Mouse (Mus musculus): ENCODE data around the gene Tcp11l1. TPM values are rescaled to one million over a fixed set of nuclear protein-coding genes. Genes with fewer than 3 reads are reported as not detected.

The Tcp11l1 gene
- 10 to 100 TPM; 56.5 to 59.9 TPM for total RNA-seq (2021)

DNA sequence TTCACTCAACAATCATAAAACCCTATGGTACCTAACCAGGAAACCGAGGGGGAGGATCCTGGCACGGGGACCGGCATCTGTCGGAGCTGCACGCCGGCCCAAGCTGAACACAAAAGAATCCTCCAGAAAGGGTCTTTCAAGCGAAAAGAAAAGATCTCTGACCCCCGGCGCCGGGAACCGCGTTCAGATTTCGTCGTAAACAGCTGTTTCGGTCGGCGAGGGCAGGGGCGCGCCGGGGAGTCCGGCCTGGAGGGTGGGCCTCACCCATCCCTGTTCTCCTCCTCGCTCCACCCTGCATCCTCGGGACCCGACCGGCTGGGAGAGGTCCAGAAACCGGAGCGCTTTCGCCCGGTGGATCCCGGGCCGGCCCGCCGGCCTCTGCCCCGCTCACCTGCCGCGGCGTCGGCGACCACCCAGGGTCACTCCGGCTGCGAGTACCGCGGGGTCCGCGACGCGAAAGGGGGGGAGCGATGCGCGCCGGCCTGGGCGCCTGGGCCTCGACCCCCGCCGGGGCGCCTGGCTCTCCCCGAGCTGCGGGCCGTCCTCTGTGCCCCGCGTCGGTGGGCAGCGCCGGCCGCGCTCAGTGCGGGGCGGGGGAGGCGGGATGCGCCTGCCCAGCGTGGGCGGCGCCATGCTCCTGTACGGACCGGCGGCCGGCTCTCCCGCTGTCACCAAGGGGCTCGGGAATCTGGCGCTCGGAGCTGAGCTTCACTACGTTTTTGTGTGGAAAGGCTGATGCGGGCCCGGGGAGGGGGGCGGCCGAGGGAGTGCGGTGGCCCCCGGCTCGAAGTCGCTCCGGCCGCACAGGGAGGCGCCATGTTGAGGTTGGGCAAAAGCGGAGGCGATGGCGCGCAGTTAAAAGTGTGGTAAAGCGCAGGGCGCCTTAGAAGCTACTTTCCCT lies at the start of gene Tcp11l1:
Gene Tcp11l1, minus strand, starts transcription at position 585 of the 901 bp plus-strand sequence.
- intact Hi-C loops (cut with DNase I) = no loop called here
- peak; percentile 68 for DNase-seq

DNA sequence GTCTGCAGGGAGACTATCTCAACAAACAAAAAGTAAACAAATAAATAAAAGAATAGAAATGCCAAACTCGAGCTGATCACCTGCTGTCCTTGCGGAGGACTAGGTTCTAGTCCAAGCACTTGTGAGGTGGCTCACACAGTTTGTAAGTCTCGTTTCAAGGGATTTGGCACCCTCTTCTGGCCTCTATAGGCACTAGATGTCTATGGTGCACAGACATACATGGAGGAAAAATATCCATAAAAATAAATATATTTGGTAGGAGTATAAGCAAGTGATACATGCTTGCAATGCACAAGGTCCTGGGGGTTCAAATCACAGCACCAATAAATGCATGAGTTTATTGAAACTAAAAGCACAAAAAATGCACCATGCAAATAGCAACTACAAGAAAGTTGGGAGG lies 38.6 kb upstream of the Tcp11l1 start:
- peak; percentile 5 for DNase-seq
- intact Hi-C loops (cut with DNase I) = no loop called here

DNA sequence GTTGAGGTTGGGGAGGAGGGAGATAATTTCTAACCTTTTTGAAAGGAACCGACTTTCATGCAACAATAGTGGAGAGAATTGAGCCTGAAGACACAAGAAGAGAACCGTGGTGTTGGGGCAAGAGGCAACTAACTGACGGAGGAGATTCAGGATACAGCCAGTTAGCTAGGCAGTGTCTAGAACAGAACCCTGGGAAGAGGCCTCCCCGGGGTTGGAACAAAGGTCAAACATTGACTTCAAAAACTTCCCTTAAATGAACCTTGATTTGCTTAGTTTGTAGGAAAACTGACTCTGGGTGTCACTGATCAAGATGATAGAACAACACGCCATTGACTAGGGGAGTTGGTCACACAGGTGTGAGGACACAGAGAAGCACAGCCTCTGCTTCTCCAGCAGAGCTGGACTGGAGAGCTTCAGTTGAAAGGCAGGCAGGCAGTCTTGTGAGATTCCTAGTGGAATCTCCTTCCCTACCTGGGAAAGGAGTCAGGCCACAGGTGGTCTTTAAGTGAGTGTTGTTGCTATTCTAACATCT lies 36.7 kb upstream of the Tcp11l1 start:
- no peak for DNase-seq
- intact Hi-C loops (cut with DNase I) = no loop called here

DNA sequence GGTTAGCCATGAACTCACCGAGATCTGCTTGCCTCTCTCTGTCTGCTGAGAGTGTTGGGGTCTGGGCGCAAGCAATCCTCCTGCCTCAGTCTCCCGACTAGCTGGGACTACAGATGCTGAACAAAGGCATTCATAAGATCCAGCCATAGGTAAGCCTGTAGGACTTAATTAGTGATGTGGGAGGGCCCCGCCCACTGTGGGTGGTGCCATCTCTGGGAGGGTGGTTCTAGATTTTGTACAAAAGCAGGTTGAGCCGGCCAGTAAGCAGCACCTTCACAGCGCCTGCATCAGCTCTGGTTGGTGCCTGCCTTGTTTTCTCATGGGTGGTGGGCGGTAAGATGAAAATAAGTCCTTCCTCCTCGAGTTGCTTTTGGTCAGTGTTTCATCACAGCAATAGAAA lies 34.3 kb upstream of the Tcp11l1 start:
- DNase-seq = no peak
- intact Hi-C loops (cut with DNase I) = no loop called here

GRCm38 (mm10) chr2:104743971-104744370 lies 32.0 kb upstream of the Tcp11l1 start:
- no peak for DNase-seq
- intact Hi-C loops (cut with DNase I) = no loop called here

GRCm38 (mm10) chr2:104743160-104743559 lies 31.2 kb upstream of the Tcp11l1 start:
- DNase-seq = no peak
- intact Hi-C loops (cut with DNase I) = no loop called here

- peak; percentile 85 for DNase-seq
- intact Hi-C loops (cut with DNase I) = no loop called here
Observed at GRCm38 (mm10) chr2:104742741-104743064, 30.7 kb upstream of the Tcp11l1 start, which contains the start of gene Depdc7. Depdc7 (minus strand) TSS chr2:104742878.

DNA sequence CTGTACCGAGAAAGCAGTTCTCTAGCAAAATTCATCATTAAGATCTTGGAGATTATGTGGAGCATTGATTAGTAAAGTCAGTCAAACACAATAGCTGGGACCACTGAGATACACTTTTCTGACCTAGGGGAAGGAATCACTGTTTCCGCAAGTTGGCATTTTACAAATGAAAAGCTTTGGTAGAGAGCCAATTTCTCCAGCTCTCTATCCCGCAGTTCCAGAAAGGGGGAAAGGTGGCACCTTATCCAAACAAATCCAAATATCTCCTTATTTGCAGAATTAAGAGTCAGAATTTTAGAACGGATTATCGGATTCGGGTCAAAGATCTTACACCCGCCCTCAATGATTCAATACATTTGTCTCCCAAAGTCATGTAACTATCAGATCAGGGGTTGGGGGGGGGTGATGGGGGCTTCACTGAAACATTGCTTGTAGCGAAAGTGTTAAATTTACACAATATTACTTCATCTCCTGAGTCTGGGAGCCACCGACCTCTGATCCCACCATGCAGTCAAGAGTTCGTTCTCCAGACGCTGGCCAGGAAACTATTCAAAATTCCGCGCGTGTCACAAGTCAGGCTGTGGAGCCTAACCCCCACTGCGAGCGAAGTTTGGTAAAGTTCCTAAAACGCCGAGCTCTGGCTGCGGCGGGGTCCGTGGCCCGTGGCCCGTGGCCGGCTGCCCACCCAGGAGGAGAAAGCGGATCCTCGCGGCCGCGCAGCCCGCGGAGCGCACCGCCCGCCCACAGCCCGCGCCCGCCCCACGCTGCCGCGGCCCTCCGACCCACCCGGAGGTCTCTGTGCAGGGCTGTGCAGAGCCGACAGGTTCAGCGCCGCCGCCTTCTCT lies 30.1 kb upstream of the Tcp11l1 start:
- DNase-seq = no peak
- intact Hi-C loops (cut with DNase I) = no loop called here

- intact Hi-C loops (cut with DNase I) = no loop called here
- DNase-seq = no peak
Observed at GRCm38 (mm10) chr2:104741015-104741758, 29.2 kb upstream of the Tcp11l1 start.

DNA sequence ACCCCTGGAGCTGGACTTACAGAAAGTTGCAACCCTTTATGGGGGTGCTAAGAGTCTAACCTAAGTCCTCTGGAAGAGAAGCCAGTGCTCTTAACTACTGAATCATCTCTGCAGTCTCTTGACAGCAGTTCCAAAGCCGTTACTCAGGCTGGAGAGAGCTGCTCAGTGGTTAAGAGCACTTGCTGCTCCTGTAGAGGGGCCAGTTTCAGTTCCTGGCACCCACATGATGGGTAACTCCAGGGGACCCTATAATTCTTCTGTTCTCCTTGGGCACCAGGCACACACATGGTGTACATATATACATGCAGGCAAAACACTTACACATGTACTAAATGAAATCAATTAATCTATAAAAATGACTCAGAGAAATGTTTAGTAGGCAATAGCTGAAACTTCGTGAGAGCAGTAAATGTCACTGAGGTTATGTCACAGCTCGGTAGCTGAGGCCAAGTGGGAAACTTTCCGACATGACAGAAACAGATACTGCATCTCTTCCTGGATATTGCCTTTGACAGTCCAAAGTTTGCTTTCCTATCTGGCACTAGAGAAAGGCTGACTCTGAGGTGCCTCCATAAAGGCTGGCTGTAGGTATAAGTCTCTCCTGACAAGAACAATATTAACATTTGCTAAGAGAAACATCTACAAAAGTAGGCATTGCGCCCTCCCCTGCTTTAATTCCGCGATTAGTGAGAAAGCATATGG lies 28.4 kb upstream of the Tcp11l1 start:
- DNase-seq = no peak
- intact Hi-C loops (cut with DNase I) = no loop called here

DNA sequence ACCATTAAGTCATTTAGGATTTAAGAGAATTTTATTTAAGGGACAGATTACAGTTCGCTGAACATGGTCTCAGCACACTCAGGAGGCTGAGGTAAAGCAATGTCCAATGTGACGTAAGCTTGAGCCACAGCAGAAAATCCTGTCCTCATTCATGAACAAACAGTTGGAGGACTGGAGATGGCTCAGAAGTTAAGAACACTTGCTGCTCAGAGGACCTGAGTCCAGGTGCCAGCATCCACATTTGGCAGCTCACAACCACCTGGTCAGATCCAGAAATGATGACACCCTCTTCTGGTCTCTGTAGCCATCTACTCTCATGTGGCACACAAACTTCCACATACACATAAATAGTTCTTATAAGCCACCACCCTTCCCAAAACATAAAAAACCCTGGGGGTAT lies 27.7 kb upstream of the Tcp11l1 start:
- no peak for DNase-seq
- intact Hi-C loops (cut with DNase I) = no loop called here

DNA sequence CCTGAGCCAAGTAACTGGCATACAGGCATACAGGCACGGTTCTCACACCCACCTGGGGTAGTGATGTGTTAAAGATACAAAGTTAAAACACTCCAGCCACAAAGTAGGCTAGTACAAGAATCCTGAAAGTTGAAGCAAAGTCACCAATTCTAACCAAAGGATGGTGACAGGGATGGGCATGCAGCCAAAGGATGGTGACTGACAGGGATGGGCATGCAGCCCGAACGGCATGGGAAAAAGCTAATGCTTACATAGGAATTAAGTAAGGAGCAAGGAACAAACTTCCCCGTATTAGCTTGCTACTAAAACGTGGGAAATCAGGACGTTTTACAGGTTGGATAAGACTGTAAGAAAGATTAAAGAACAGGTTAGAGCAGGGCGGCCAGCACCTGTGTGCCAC lies 24.3 kb upstream of the Tcp11l1 start:
- peak; percentile 29 for DNase-seq
- intact Hi-C loops (cut with DNase I) = no loop called here

DNA sequence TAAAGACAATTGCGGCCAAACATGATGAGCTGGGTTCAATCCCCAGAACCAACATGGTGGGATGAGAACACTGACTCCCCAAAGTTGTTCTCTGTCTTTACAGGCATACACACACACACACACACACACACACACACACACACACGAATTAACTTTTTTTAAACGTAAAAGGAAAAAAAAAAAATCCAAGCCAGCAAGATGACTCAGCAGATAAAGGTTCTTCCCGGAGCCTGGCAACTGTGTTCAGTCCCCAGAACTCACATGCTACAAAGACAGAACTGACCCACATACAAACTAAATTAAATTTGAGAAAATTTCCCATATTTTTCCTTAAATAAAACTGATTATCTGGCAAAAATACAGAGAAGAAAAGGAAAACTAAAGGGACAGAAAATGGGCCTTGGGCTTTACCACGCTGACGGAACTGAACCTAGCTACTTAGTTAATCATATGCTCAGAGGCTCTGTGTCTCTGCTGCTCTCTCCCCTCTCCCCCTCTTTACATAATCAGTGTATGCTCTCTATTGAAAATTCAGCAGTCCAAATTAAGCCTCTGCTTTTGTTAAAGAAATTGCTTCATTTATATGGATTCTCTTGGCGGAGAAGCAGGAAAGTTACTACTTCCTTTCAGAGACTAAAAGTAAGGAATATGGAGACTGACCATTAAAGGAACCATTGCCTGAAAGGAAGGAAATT lies 20.7 kb upstream of the Tcp11l1 start:
- DNase-seq = no peak
- intact Hi-C loops (cut with DNase I) = no loop called here

- intact Hi-C loops (cut with DNase I) = no loop called here
- DNase-seq = no peak
Observed at GRCm38 (mm10) chr2:104732033-104732444, 20.1 kb upstream of the Tcp11l1 start.

GRCm38 (mm10) chr2:104727369-104727768 lies 15.4 kb upstream of the Tcp11l1 start:
- intact Hi-C loops (cut with DNase I) = no loop called here
- no peak for DNase-seq

DNA sequence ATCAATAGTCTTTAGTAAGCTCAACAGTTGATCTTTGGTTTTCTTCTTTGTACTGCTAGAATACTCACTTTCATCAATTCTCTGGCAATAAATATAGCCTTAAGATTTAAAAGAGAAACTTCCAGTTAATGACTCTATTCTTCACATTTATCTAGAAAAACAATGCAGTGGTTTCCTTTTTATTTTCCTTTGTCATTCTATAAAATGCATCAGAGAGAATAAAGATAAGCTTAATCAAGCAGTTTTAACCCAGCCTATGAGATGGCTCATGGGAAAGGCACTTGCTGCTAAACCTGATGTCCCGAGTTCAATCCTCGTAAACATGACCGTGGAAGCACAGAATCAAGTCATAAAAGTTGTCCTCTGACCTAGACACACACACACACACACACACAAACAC lies 10.1 kb upstream of the Tcp11l1 start:
- intact Hi-C loops (cut with DNase I) = no loop called here
- no peak for DNase-seq

- no peak for DNase-seq
- intact Hi-C loops (cut with DNase I) = no loop called here
Observed at GRCm38 (mm10) chr2:104717827-104718226, 5.9 kb upstream of the Tcp11l1 start.

- no peak for DNase-seq
- intact Hi-C loops (cut with DNase I) = no loop called here
Observed at GRCm38 (mm10) chr2:104717231-104717735, 5.3 kb upstream of the Tcp11l1 start.

DNA sequence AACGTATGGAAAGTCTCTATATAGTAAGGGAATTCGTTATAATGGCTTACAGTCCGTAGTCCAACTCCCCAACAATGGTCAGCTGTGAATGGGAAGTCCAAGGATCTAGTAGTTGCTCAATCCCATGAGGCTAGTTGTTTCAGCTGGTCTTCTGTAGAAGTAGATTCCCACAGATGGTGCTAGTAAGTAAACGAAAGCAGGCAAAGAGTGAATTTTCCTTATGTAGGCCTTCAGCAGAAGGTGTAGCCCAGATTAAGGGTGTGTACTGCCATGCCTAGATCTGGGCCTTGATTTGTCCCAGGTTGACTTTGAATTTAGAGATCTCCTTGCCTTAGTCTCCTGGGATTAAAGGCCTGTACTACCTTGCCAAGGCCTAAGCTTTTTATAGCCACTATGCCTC lies 4.3 kb upstream of the Tcp11l1 start, which contains the start of gene Pin1rt1:
Gene Pin1rt1, minus strand, starts transcription at position 101 of the 400 bp plus-strand sequence.
- intact Hi-C loops (cut with DNase I) = no loop called here

More for the DNA sequence above, 4.3 kb upstream of the Tcp11l1 start, which contains the start of gene Pin1rt1:
- no peak for DNase-seq

Measured in left cerebral cortex, postnatal 4 days (tissue).